Mouse (Mus musculus): ENCODE measurements around the gene Xlr5a.

- TF ChIP-seq CTCF (IDR thresholded peaks at IDR 0.05; ENCODE audit: low read depth) (no peak), EP300 (IDR thresholded peaks at IDR 0.05; ENCODE audit: low read depth) (no peak)
Observed at GRCm38 (mm10) chrX:73062323-73062722, 230.5 kb downstream of the Xlr5a start.
